Mouse (Mus musculus): Measurements from ENCODE around the gene Nmd3. TPM values are rescaled to one million over a fixed set of nuclear protein-coding genes. Genes with fewer than 3 reads are reported as not detected.

Nmd3 gene
- polyA plus RNA-seq, 1 experiment from 2014 or later, result 156 TPM

GRCm38 (mm10) chr3:69773356-69773755, 51.6 kb downstream of the Nmd3 start:
- Histone ChIP-seq H3K9me3 (replicated peaks) (no peaks in the 10 kb centered on the region), H3K4me3 (no peak overlapping the region), H3K36me3 (no peaks in the 10 kb centered on the region), H3K27ac (no peak overlapping the region), H3K4me1 (no peaks in the 10 kb centered on the region; the same call in 1 of the 2 replicates), H3K27me3 (ENCODE audit: low read depth, poor library complexity, severe bottlenecking) (no peaks in the 10 kb centered on the region)
- no peak for DNase-seq (ENCODE audit: low spot score)
- 67% methylated on average over 4 of the region's 4 CpGs for WGBS

DNA sequence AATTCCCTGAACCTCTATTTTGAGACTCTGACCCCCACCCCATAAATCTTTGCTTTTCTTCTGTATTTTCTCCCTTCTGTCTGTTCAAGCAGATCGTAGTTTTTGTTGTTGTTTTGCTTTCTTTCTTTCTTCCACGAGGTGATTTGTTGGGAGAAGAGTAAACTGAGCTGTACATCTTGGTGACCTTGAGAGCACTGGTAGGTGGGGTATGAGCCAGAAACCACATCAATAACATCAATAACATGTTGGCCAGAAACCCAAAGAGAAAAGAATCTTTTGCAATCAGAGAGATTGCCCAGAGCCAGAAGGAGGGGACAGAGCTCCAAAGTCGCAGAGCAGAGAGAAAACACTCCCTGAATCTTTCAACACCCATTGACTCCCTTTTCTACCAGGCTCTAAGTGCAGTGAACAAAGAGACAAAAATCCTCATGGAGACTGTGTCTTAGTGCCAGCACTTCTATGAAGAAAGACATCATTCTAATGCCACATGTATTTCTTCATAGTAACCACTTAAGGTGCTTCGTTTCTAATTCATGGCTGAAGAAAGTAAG, 57.5 kb downstream of the Nmd3 start:
- no peaks in the 10 kb centered on the region for H3K9me3 ChIP-seq (replicated peaks)
- H3K4me1 ChIP-seq, result no peaks in the 10 kb centered on the region
- H3K4me3 ChIP-seq, result no peak overlapping the region
- WGBS, result 76% methylated on average over 4 of the region's 4 CpGs
- no peaks in the 10 kb centered on the region for H3K27me3 ChIP-seq (ENCODE audit: low read depth, poor library complexity, severe bottlenecking)
- H3K36me3 ChIP-seq, result no peaks in the 10 kb centered on the region
- no peak overlapping the region for H3K27ac ChIP-seq
- no peak for DNase-seq (ENCODE audit: low spot score)

- no peak for DNase-seq (ENCODE audit: low spot score)
- Histone ChIP-seq H3K27ac (no peak overlapping the region), H3K9me3 (replicated peaks) (no peaks in the 10 kb centered on the region), H3K4me1 (0 out of 2 replicates have a peak, but pooled peaks cover 2% of the 10 kb centered on the region), H3K27me3 (ENCODE audit: low read depth, poor library complexity, severe bottlenecking) (no peaks in the 10 kb centered on the region), H3K4me3 (no peak overlapping the region), H3K36me3 (no peaks in the 10 kb centered on the region)
- 79% methylated on average over 3 of the region's 3 CpGs for WGBS
These were observed 71.1 kb downstream of the Nmd3 start for GRCm38 (mm10) chr3:69792823-69793417.

DNA sequence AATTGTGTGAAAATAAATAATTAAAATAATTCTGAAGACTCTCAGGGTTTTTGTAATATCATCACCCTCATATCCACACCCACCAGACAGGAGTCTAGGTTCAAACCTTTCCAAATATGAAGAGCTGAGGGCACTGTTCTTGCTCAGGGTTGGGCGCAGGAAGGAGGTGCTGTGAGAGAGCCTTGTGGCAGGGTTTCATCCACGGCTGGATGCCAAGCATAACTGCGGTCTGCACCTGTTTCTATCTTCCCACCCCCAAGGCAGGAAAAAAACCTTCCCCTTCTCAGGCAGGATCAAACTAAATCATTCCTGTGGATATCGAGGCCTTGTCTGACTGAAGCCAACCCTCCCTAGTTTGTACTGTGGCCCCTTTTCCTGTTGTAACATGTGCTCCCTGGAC, 75.7 kb downstream of the Nmd3 start:
- DNase-seq (ENCODE audit: low spot score), result no peak
- Histone ChIP-seq H3K27ac (no peak overlapping the region), H3K4me3 (no peak overlapping the region), H3K36me3 (no peaks in the 10 kb centered on the region), H3K4me1 (peaks cover 2% of the 10 kb centered on the region; the same call in 1 of the 2 replicates), H3K27me3 (ENCODE audit: low read depth, poor library complexity, severe bottlenecking) (no peaks in the 10 kb centered on the region), H3K9me3 (replicated peaks) (no peaks in the 10 kb centered on the region)
- WGBS, result 87% methylated on average over 4 of the region's 4 CpGs

DNA sequence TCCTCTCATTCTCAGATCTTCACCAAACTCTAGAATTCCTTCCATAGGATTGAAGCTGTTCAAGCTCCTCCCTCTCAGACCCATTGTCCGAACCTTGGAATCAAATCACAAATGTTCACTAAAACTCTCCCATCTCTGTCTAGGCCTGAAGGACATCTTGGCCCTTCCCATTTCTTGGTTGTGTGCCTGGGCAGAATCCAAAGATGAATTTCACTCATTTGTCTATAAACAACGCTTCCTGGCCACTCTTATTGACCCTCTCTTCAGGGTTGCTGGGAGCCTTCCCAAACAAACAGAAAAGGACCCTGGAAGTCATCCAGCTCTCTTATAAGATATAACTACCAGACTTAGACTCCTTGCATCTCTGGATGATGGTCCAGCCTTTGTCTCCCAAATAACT, 76.2 kb downstream of the Nmd3 start:
- peaks cover 2% of the 10 kb centered on the region; the same call in 1 of the 2 replicates for H3K4me1 ChIP-seq
- no peaks in the 10 kb centered on the region for H3K9me3 ChIP-seq (replicated peaks)
- DNase-seq (ENCODE audit: low spot score), result no peak
- no peak overlapping the region for H3K4me3 ChIP-seq
- no peak overlapping the region for H3K27ac ChIP-seq
- H3K36me3 ChIP-seq, result no peaks in the 10 kb centered on the region
- WGBS, result 88% methylated on average over 2 of the region's 2 CpGs
- H3K27me3 ChIP-seq (ENCODE audit: low read depth, poor library complexity, severe bottlenecking), result no peaks in the 10 kb centered on the region

DNA sequence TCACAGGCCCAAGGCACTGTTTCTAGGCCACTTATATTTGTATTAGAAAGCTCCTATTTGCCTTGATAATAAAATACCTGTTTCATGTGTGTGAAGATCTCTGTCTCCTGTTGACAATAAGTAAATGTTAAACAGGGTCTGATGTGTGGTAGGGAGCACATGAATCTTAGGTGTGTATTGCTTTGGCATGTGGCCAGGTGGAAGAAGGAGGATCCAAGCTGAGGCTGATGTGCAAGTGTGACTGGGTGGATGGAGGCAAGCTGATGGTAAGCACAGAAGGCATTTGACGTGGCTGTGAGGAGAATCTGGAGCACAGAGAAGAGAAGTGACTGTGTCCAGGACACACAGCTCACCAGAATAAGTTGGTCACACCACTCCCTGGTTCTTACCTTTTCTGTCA, 77.3 kb downstream of the Nmd3 start:
- WGBS, result 91% methylated on average over 1 of the region's 1 CpGs
- Histone ChIP-seq H3K36me3 (no peaks in the 10 kb centered on the region), H3K4me3 (no peak overlapping the region), H3K27ac (no peak overlapping the region), H3K4me1 (peaks cover 2% of the 10 kb centered on the region; the same call in 1 of the 2 replicates), H3K27me3 (ENCODE audit: low read depth, poor library complexity, severe bottlenecking) (no peaks in the 10 kb centered on the region), H3K9me3 (replicated peaks) (no peaks in the 10 kb centered on the region)
- DNase-seq (ENCODE audit: low spot score), result no peak

DNA sequence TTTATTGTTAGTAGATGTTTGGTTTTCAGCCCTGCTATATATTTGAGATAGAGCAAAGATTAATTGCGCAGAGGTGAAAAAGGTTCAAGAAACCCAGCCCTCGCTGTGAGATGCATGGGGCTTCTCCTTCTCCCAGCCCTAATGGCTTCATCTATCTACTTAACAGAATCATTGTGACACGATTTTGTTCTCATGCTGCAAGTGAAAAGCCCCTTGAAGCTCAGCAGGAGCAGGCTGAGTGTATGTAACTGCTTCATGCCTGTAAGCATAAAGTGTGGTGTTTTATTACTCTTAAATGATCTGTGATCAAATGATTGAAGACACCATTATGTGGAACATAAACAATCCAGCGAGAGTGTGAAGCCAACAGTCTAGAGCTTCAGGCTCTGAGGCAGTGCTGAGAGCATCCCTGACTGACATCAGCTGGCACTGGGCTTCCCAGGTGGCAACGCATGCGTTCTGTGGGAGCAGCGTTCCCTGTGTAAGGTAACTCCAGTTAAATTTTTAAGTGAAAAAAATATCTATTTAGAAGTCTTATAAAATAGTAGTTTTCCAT, 79.1 kb downstream of the Nmd3 start:
- H3K4me3 ChIP-seq, result no peak overlapping the region
- H3K9me3 ChIP-seq (replicated peaks), result no peaks in the 10 kb centered on the region
- WGBS, result 50% methylated on average over 7 of the region's 7 CpGs
- H3K27ac ChIP-seq, result no peak overlapping the region
- H3K36me3 ChIP-seq, result no peaks in the 10 kb centered on the region
- no peak for DNase-seq (ENCODE audit: low spot score)
- H3K27me3 ChIP-seq (ENCODE audit: low read depth, poor library complexity, severe bottlenecking), result no peaks in the 10 kb centered on the region
- H3K4me1 ChIP-seq, result peaks cover 2% of the 10 kb centered on the region; the same call in 1 of the 2 replicates

GRCm38 (mm10) chr3:69803137-69803536, 81.4 kb downstream of the Nmd3 start:
- Histone ChIP-seq H3K27me3 (ENCODE audit: low read depth, poor library complexity, severe bottlenecking) (no peaks in the 10 kb centered on the region), H3K27ac (no peak overlapping the region), H3K4me1 (no peaks in the 10 kb centered on the region; the same call in 1 of the 2 replicates), H3K4me3 (no peak overlapping the region), H3K9me3 (replicated peaks) (no peaks in the 10 kb centered on the region), H3K36me3 (no peaks in the 10 kb centered on the region)
- 80% methylated on average over 1 of the region's 1 CpGs for WGBS
- DNase-seq (ENCODE audit: low spot score), result no peak

Other genes with a start within 250 kb of the Nmd3 start
- gene B3galnt1, start 123.0 kb upstream of the Nmd3 start, polyA plus RNA-seq (2016; fragmentation: Nextera tagmentation; extraction: Ambion mirVana), result 17.7 and 23.0 TPM in 2 replicates
- gene Sptssb, start 138.0 kb downstream of the Nmd3 start, polyA plus RNA-seq (2016; fragmentation: Nextera tagmentation; extraction: Ambion mirVana), result 0.50 and 1.2 TPM in 2 replicates

Data from limb, embryonic 10.5 days (tissue).